Mouse (Mus musculus): ENCODE data around the gene Hmcn2.

The Hmcn2 gene

DNA sequence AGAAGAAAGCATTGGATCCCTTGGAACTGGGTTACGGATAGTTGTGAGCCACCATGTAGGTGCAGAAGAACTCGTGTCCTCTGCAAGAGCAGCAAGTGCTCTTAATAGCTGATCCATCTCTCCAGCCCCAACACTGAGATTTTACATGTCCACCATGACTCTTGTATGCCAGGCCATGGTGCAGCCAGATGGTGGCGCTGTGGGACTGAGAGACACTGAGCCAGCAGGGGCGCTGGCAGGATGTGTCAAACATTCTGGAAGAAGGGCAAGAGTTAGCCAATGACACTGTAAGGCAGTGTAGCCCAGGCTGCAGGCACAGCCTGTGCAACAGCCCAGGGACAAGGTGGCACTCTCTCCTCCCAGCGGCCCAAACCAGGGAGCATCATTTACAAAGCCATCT is 170.0 kb downstream of the Hmcn2 start:
- DNase-seq: no peak

DNA sequence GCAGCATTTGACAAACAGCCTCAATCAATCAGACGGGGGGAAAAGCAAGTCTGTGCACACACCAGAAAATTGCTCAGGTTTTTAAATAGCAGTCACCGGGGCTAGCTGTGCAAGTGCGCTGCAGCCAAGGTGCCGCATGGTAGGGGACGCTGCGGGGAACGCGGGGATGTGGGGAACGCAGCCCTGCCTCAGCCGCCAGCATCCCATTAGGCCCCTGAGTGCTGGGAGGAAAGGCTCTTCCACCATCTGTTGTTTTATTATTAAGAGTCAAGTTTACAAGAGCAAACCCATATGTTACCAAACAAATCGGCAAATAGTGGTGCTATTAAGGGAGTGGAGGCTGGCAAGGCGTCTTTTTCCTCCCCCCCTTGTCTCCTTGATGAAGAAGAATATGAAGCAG is 175.0 kb downstream of the Hmcn2 start:
- no peak for DNase-seq

DNA sequence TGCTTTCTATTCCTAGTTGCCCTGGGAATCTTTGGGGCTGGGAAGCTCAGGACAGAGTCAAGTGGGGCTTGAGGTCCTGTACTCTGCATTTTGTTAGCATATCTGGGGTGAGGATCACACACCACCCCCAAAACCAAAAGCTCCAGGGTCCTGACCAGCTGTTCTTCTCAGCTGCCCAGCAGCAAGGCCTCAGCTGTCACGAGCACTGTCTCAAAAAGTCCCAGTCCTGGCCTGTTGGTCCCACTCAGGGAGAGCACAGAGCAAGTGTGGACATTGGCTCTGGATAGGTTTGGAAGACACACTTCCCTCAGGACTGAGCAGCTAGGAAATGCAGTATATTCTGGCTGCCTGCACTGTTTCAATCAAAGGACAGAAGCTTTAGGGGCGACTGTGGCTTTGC is 176.3 kb downstream of the Hmcn2 start:
- DNase-seq: no peak

DNA sequence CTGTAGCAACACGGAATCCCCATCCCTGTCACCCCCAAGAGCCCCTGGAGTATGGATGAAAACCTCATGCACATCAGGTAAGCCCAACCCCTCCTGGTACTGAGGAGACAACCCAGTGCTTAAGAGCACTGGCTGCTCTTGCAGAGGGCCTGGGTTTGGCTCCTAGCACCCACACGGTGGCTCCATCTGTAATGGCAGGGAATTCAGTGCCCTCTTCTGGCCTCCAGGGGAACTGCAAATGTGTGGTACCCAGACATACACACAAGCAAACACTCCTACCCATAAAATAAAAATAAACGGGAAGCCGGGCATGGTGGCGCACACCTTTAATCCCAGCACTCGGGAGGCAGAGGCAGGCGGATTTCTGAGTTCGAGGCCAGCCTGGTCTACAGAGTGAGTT is 178.1 kb downstream of the Hmcn2 start:
- no peak for DNase-seq

DNA sequence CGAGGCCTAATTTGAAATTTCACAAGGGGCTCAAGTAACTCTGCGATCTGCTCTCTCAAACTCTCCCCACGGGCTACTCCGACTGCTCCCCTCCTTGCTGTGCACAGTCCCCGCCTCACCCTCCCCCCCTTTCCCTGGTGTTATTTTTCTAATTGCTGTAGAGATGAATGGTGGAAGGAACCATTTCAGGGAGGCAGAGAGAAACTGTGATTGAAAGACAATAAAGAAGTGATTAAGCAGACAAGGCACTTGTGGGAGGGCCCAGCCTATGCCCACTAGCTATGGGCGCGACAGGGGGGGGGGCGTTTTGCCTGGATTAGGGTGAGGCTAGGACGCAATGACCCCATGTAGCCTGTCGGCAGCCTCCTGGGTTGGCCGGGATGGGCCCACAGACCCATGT is 179.0 kb downstream of the Hmcn2 start:
- no peak for DNase-seq

DNA sequence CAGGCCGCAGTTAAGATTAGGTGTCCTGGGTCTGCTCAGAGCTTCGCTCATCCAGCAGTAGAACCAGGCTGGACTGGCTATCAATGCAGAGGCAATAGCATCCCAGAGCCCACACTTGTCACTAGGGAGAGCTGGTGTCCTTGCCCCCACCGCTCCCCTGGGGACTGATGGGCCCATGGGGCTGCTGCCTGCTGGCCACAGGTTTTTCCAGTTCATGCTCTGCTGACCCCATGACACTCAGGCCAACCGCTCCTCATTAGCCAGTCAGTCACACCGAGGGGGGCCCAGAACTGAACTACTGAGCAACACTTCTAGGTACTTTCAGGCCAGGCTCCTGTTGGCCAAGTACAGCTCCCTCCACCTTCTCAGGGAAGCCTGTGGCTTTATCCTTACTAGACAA is 180.1 kb downstream of the Hmcn2 start:
- DNase-seq: no peak

DNA sequence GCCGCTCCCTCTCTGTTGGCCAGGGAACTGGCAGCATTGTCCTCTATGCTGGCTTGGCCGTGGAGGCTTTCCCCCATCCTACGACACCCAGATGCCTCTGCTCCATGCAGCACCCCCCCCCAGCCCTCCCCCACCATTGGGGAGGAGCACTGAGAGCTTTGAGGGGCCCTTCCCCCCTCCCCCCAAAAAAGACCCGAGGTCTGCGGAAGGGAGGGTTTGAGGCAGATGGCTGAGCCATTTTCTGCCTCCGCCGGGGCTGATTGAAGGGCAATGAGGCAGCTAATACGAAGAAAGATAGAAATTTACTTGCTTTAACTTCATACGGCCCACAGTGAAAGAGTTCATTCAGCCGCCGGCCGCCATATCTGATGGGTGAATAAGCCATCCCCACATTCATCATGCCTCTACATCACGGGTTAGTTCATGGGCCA is 180.8 kb downstream of the Hmcn2 start:
- no peak for DNase-seq

DNA sequence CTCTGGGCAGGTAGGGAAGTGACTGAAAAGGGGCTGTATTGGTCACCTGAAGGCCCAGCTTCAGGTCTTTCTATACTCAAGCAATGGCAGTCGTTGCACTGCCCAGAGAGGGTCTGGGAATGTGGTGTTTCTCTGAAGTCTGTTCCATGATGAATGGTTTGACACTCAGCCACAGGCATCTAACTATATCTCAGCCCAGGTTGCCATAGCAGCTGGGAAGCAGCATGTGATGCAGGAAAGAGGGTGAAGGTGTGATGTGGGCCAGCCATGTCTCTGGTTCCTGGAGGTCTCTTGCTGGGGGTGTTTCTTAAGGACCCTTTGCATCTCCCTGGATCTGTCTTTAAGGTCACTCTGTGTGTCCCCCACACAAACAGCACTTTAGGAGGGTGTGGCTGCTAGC is 181.9 kb downstream of the Hmcn2 start:
- no peak for DNase-seq

DNA sequence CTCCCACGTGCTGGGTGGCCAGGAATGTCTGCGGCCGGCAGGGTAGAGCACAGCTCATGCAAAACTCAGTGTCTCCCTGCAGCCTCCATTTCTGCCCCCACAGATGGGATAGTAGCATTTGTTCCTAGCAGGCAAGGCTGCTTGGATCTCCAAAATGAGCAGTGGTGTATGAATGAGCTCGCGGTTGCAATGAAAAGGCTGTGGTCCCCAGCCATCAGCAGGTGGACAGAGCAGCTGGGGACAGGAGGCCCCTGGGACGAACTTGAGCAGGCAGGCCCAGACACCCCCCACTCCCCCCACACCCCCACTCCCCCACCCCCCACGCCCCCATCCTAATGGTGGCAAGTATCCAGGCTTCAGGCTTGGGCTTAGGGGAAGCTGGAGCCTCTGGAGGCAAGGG is 182.9 kb downstream of the Hmcn2 start:
- no peak for DNase-seq

DNA sequence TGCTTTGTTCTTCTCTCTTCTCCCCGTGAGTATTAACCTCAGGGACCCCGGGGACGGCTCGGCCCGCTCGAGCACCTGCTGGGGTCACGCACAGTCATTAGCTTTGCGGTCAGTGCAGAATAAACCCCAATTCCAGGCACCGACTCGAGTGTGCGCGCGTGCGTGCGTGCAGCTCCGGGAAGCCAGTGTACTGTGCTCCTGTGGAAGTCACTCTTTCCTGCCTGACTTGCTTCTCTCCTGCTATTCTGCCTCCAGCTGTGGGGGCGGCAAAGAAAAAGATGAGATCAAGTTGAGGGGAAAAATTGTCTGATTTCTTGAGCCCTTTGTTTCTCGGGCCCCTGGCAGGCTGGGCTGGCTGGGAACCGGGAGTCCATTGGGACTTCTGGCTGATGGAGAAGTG is 183.4 kb downstream of the Hmcn2 start:
- no peak for DNase-seq

DNA sequence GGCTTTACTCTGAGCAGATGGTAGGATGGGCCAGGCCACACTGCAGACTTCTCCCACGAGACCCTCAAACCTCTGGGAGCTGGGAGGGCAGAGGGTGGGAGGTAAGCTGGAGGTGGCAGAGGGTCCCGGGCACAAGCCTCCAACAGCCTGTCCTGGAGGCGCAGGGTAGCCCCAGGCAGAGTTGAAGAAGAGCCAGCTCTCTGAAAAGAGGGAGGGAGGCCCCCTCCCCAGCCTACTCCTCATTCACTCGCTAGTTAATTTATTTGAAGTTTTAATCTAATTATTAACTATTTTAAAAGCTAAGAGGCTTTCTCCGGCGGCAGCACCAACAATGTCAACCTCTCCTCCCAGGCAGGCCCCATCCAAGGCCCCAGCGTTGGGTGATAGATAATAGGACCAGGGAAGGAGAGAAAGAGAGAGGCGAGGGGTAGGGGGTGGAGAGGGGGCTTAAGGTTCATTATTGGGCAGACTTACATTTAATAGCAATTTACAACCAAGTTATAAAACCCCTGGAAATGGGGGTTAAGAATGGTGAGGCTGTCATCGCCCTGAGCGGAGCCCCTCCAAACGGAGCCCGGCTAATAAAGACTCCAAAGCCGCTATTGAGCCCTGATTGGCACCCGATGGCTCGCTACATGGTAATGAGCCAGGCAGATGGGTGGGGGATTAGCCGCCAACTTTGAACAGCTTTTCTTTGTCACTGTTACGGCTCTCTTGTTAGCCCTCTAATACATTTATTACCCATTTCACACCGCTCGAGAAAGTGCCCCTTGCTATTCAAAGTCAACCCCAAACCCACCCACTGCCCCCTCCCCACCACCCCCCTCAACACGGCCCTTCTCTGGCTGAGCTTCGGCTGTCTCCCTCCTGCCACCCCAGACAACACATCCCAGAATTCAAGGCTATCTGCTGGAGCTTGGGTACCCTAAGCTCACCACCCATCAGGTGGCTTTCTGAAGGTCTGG is 185.4 kb downstream of the Hmcn2 start:
- DNase-seq: no peak

DNA sequence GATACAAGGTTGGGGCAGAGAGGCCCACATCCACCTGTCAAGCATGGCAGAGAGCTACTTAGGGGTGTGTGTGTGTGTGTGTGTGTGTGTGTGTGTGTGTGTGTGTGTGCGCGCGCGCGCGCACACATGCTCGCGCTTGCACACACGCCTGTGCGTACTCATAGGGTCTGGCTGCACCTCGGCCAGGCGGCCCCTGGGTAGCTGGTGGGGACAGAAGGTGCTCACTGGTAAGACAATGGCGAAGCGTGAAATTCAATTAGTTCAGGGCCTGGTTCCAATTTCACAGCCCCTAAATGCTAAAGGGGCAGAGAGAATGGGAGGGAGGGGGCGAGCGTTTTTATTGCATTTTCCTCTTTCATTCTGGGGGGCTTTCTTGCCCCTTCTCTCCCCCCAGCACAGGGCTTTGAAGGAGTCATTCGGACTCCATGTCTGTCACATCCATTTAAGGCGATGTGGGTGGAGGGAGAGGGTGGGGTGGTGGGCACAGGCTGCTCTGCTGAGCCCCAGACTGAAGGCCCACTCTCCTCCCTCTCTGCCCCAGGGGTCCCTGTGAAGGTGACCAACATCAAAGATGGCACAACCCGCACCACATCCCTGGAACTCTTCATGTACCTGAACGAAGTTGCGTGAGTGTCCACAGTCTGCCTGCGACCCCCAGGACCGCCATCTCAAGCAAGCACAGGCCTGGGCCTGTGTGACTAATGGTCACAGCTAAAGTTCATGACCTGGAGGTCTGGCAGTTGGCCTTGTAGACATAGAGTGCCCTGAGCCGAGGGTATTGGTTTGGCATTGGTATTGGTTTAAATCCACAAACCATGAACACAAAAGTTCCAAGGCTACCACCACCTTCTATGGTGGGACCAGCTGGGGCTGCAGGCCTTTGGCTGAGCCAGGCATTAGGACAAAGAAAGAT is 186.3 kb downstream of the Hmcn2 start:
- DNase-seq: no peak

DNA sequence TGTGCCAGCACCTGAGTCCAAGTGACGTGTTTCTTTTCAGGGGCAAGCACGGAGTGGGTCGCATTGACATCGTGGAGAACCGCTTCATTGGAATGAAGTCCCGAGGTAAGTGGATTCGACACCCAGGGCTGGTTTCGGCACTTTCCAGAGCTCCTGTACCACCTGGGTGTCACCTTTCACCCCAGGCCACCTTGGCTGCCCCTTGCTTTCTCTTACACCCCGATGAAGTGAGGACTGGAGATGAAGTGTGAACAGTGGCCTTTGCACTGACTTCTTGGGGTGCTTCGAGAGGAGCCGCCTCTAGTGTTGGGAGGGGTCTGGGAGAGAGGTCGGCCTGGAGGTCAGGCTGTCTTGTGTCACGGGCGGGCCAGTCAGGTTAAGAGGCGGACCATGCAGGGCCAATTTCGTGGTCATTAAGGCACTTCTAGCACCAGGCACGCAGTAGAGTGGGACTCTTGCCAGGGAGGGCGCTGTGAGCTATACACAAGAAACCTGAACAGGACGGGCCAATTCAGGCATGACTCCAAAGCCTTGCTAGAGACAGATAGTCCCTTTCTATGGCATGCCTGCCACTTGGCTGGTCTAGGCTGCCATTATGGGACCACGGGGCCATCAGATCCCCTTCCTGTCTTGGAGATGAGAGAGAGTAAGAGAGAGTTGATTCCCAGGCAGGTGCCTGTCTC is 187.4 kb downstream of the Hmcn2 start:
- DNase-seq: no peak

DNA sequence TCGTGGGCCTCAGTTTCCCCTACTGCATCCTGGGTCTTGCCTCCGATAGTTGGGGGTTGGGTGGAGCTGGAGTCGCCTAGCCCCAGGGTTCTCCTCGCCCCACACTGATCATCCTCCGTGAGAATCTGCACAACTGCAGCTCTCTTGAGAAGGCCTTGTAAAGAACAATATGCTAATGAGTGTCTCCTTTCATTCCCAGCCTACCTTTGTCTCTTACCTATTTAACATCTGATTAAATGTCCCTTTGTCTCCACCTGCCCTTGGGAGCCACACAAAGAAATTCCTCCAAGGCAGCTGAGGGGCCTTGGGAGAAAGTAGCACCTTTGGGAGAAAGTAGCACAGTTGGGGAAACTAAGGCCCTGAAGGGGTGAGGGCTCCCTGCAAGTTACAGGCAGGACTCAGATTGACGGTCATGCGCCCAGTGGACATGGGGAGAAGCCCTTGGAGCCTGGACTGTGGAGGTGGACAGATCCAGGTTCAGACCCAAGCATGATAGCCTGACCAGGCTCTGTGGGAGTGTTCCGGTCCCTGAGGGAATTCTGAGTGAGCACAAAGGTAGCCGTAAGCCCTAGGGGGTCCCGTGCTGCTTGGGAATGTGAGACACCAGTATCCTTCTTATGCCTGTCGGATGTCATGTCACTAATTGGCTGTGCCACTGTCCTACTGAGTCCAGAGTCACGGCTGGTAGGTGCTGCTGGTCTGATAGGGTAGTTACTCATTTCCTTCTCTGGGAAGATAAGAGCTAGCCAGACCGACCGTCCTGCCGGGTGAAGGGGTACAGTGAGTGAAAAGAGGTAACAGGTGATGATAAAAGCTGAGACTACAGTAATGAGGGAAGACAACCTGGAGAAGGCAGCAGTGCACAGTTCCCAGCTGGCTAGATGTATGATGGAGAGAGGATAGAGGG is 188.7 kb downstream of the Hmcn2 start:
- no peak for DNase-seq

DNA sequence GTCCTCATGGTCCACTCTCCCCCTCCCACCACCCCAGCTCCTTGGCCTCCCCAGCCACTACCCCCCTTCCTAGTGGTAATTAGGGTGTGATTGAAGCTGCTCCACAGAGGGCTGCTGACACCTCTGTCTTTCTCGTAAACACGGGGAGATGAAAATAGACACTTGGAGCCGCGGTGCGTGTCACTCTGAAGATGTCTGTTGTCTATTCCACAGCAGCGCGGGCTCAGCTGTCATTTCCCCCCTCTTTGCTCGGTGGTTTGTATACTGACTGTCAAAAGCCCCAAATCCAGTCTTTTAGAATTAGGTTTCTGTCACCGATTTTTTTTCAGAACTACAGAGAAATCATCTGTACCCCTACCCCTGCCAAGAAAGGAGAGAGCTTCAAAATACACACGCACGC is 191.3 kb downstream of the Hmcn2 start:
- DNase-seq: no peak

DNA sequence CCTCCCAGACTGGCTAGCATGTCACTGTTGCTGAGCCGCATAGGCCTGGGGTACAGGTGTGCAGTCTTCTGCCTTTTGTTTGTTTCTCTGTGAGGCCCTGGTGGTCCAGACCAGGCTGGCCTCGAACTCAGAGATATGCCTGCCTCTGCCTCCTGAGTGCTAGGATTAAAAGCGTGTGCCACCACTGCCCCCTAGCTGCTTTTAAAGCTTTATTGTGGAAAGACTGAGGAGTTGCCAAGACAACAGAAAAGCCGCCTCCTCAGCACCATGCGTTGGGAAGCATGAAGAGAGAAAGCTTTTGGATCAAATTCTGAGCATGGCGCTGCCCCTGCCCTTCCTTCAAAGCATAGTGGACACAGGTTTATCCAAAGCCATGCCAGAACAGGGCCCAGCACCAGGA is 194.6 kb downstream of the Hmcn2 start:
- DNase-seq: no peak
